Mouse (Mus musculus) heart, adult 2 months (tissue): ENCODE results near the gene Xrcc5.

ENCODE experiments used
- CTCF ChIP-seq: fragments of 200-600 bp; IDR thresholded peaks from 2 replicates; pipeline ENCODE4 v1.8.1; 2022; ENCODE audit warnings: antibody characterized with exemption, mild to moderate bottlenecking, moderate library complexity
- EP300 ChIP-seq: fragments of 200-500 bp; IDR thresholded peaks from 2 replicates; pipeline ENCODE4 v1.6.1; 2011; ENCODE audit warnings: low read depth, low read length, control low read depth; ENCODE audit not compliant: insufficient read depth

DNA sequence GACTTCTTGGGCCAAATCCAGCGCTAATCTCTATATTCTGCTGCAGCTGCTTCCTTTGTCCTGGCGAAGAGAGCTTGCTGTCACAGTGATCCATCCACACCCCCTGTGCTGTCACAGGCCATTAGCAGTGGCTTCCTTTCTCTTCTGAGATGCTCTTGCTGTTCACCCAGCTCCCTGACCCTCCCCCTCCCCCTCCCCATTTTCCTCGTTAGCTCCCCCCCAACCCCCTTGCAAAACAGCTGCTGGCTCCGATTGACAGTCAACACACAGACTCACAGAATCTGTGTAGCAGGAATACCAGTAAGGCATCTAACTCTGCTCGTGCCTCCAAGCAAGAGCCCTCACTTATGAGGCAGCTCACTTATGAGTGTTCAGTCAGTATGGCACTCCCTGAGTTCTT, 20.3 kb upstream of the Xrcc5 start:
- TF ChIP-seq EP300 = no peak
- TF ChIP-seq CTCF = no peak
